9 mouse cellular contexts compared by ENCODE assay signal in the genomic region with DNA sequence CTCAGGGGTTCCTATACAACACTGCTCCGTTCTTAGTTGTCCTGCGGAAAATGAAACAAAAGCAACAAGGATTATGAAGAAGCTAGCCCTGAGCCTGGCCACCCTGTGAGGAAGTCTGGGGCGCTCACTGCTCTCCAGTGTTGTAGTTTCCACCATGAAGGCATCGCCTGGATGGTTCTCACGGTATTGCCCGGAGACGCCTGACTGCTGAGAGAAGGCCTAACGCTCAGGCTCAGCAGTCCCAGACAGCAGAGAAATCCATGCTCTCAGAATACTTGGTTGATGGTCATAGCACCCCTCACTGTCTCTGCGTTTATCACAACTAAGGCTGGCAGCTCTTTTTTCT. TPM values are rescaled to one million over a fixed set of nuclear protein-coding genes. Genes with fewer than 3 reads are reported as not detected.
DNase-seq lines count a peak whose midpoint lies in the region; ATAC-seq and TF ChIP-seq lines count a peak whose summit lies in the region.
"Had no signal": no experiment of that assay in that cellular context is flagged by ENCODE, and none has a peak within 500 bp of the region (broad histone marks: within the 10 kb centered on the region; RNA-seq: fewer than 3 reads in every experiment).

No protein-coding gene starts in this region.

- no peak for TF ChIP-seq POLR2A in testis, adult 2 months (IDR thresholded peaks at IDR 0.05; ENCODE audit: control insufficient read depth, low read depth, low read length)

- no peaks in the 10 kb centered on the region for H3K9me3 ChIP-seq in heart, embryonic 15.5 days (replicated peaks)
- H3K9me3 ChIP-seq in hindbrain, embryonic 15.5 days: no peaks in the 10 kb centered on the region
- no peaks in the 10 kb centered on the region for H3K9me3 ChIP-seq in stomach, postnatal 0 days (ENCODE audit: control insufficient read depth, low read length)
- H3K9me3 ChIP-seq: G1E had no signal

- no peak overlapping the region for H3K27ac ChIP-seq in heart, embryonic 15.5 days
- H3K27ac ChIP-seq in testis, adult 2 months (ENCODE audit: control insufficient read depth, insufficient read depth, low read depth, low read length): peak overlapping the region; percentile 25; the same call in 1 of the 2 replicates
- H3K27ac ChIP-seq in hindbrain, embryonic 15.5 days (replicated peaks): peak overlapping the region; percentile 3; the same call in 1 of the 2 replicates
- peak overlapping the region; percentile 18; the same call in 1 of the 2 replicates for H3K27ac ChIP-seq in stomach, postnatal 0 days (replicated peaks)

- ATAC-seq in heart, embryonic 15.5 days (replicated peaks; ENCODE audit: insufficient number of reproducible peaks, insufficient read depth, low FRiP score, low read depth): no peak
- ATAC-seq in hindbrain, embryonic 15.5 days (ENCODE audit: low FRiP score, low read depth): no peak
- 0 out of 2 replicates have a peak, but pooled peaks have one; percentile 18 for ATAC-seq in stomach, postnatal 0 days (ENCODE audit: low FRiP score, low TSS enrichment)

- no peaks in the 10 kb centered on the region for H3K27me3 ChIP-seq in heart, embryonic 15.5 days
- H3K27me3 ChIP-seq in testis, adult 2 months (ENCODE audit: control insufficient read depth, insufficient read depth, low read length): no peaks in the 10 kb centered on the region
- no peaks in the 10 kb centered on the region for H3K27me3 ChIP-seq in hindbrain, embryonic 15.5 days
- H3K27me3 ChIP-seq in stomach, postnatal 0 days (ENCODE audit: control insufficient read depth, insufficient read depth, low read length): no peaks in the 10 kb centered on the region

- TF ChIP-seq CTCF in testis, adult 2 months (IDR thresholded peaks at IDR 0.05; ENCODE audit: control insufficient read depth, insufficient read depth, insufficient replicate concordance, low read depth, low read length): no peak
- no peak for TF ChIP-seq CTCF in stomach, postnatal 0 days (IDR thresholded peaks at IDR 0.05; ENCODE audit: low read depth)

- no peak overlapping the region for H3K9ac ChIP-seq in heart, embryonic 15.5 days
- no peak overlapping the region for H3K9ac ChIP-seq in hindbrain, embryonic 15.5 days
- H3K9ac ChIP-seq in stomach, postnatal 0 days (ENCODE audit: low read length): no peak overlapping the region

- peak overlapping the region; percentile 21; the same call in 1 of the 2 replicates for H3K4me2 ChIP-seq in heart, embryonic 15.5 days
- H3K4me2 ChIP-seq in hindbrain, embryonic 15.5 days: 0 out of 2 replicates have a peak overlapping the region, but pooled peaks have one; percentile 11
- 0 out of 2 replicates have a peak overlapping the region, but pooled peaks have one; percentile 14 for H3K4me2 ChIP-seq in stomach, postnatal 0 days (replicated peaks; ENCODE audit: low read depth)

- intact Hi-C loops in heart, postnatal 36 days (cut with DNase I): no loop called here

- no peak for TF ChIP-seq EP300 in stomach, postnatal 0 days (optimal IDR thresholded peaks at IDR 0.05)

- 56% methylated on average over 9 of the region's 9 CpGs for WGBS in heart, embryonic 15.5 days
- WGBS in hindbrain, embryonic 15.5 days: 30% methylated on average over 9 of the region's 9 CpGs
- 59% methylated on average over 9 of the region's 9 CpGs for WGBS in stomach, postnatal 0 days

- no peaks in the 10 kb centered on the region for H3K36me3 ChIP-seq in heart, embryonic 15.5 days
- H3K36me3 ChIP-seq in testis, adult 2 months (ENCODE audit: control insufficient read depth, insufficient read depth, low read length): no peaks in the 10 kb centered on the region
- H3K36me3 ChIP-seq in hindbrain, embryonic 15.5 days: no peaks in the 10 kb centered on the region
- H3K36me3 ChIP-seq in stomach, postnatal 0 days (ENCODE audit: control insufficient read depth, insufficient read depth, low read length): no peaks in the 10 kb centered on the region
- H3K36me3 ChIP-seq: G1E had no signal

- no peak for DNase-seq in heart, postnatal 36 days
- DNase-seq in testis, postnatal 10 days (ENCODE audit: low spot score): no peak
- no peak for DNase-seq in stomach, postnatal 0 days (ENCODE audit: low spot score)
- DNase-seq in layer of hippocampus, adult 11-12 months (ENCODE audit: low spot score): no peak
- DNase-seq in lung, postnatal 36 days: no peak

- 0 out of 2 replicates have a peak, but pooled peaks cover 4% of the 10 kb centered on the region for H3K4me1 ChIP-seq in heart, embryonic 15.5 days (replicated peaks)
- H3K4me1 ChIP-seq in testis, adult 2 months (ENCODE audit: control insufficient read depth, insufficient read depth, low read length): peaks cover 6% of the 10 kb centered on the region
- peaks cover 6% of the 10 kb centered on the region for H3K4me1 ChIP-seq in hindbrain, embryonic 15.5 days (replicated peaks)
- no peaks in the 10 kb centered on the region for H3K4me1 ChIP-seq in stomach, postnatal 0 days (replicated peaks; ENCODE audit: control insufficient read depth, insufficient read depth)

- H3K4me3 ChIP-seq in heart, embryonic 15.5 days: no peak overlapping the region
- no peak overlapping the region for H3K4me3 ChIP-seq in testis, adult 2 months (ENCODE audit: control insufficient read depth, low read depth, low read length)
- H3K4me3 ChIP-seq in hindbrain, embryonic 15.5 days: no peak overlapping the region
- no peak overlapping the region for H3K4me3 ChIP-seq in stomach, postnatal 0 days (ENCODE audit: low read depth, low read length)

RNA-seq across cellular contexts. Expression of a gene that starts 20.0 kb away (rescaled TPM):
- polyA plus RNA-seq in heart, embryonic 15.5 days (2015; fragmentation: Nextera tagmentation; extraction: Ambion mirVana): 4.6 and 5.4 TPM in 2 replicates
- 10 to 100 TPM; 17.9 to 22.4 TPM for total RNA-seq in heart, postnatal 36 days (2021)
- polyA plus RNA-seq in testis, adult 2 months (2012; rRNA removed): 3.9 and 5.1 TPM in 2 replicates
- polyA plus RNA-seq in hindbrain, embryonic 15.5 days (2015; fragmentation: Nextera tagmentation; extraction: Ambion mirVana): 4.7 and 6.0 TPM in 2 replicates
- polyA plus RNA-seq in stomach, postnatal 0 days (2015; fragmentation: Nextera tagmentation; extraction: Ambion mirVana): 2.5 and 2.6 TPM in 2 replicates
